Mouse (Mus musculus) mature B cell (primary cell): ENCODE results near the gene Insl6.

Source experiments
- in situ Hi-C: fragments of 300-500 bp; cut with MboI; formaldehyde crosslinking; loops from 2 replicates; pipeline ENCODE4 v1.14.3; 2019

Gene Insl6

DNA sequence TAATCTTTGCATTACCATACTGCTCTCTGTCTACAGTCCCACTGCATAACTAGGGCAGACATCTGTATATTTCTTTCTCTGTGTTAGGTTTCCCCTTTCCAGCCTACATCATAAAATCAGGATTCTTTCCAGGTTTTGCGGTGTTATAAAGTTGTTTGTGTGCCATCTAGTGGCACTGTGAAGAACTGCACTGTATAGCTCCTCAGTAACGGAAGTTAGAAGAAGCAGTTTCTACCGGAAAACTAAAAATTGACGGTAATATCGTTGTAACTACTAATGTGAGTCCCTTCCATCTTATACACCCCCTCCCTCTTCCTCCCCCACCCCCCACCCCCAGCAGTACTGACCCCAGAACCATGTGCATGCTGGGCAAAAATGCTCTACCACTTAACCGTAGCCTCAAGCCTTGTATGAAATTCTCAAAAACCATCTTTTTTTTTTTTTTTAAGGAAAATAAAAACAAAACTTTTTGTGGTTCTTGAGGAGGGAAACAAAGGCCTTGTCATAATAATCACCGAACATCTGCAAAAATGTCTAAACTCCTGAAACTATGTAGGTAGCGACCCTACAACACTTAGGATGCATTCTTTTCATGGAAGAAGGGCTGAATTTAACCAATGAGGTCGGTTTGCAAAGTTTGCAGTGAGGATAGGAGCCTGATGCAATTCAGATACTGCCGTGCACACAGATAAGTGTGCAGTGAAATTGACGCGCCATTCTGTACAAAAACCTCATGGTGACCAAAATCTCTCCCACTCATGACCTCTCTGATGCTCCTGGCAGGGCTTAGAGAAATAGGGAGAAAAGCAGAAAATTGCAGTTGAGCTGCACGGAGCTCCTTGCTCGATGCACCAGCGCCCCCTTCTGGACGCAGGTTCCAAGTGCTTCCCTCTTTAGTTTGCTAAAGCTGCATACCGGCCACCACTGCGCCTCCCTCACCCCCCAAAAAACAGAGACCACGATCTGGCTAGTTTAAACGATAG, 30.0 kb upstream of the Insl6 start:
- in situ Hi-C loops: no loop called here

DNA sequence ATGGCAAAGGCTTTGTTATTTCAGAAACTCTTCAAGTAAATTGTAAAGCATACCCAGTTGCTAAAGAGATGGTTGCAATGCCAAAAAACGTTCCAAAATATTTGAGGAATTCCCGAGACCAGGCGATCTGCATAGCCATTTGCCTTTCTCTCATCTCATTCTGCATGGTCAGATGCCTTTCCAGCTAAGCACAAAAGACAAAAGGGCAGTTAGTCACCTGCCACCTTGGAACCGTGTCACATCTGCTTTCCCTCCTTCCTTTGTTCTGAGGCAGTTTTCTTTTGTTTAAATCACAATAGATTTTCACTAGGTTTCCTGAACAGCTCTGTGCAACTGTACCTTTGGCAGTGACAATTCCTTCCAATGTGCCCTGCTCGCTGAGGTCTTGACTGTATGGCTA, 25.8 kb upstream of the Insl6 start:
- in situ Hi-C loops: no loop called here

DNA sequence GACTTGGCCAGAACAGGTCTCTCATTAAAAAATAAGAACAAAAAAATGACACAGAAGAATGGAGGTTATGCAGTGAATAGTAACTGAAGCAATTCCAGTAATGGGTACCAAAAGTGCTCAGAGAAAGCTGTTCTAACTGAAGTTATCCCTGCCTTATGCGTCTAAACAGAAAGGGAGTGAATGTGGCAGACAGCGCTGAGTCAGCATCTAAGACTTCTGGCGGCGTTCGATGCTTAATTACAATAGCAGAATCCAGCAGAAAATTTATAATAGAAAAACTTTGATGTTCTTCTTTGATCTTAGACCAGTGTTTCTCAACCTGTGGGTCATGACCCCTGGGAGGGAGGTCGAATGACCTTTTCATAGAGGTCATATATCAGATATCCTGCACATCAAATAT, 20.5 kb upstream of the Insl6 start:
- in situ Hi-C loops: no loop called here

DNA sequence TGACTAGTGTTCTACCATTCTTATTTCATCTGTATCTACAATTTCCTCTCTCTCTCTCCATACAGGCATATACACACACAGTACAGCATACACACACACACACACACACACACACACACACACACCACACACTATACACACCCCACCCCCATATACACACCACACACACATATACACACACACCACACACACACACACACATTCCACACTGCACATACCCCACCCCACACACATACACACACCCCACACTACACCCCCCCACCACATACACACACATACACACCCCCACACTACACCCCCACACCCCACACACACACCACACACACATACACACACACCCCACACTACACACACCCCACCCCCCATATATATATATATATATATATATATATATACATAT, 19.7 kb upstream of the Insl6 start:
- in situ Hi-C loops: no loop called here

DNA sequence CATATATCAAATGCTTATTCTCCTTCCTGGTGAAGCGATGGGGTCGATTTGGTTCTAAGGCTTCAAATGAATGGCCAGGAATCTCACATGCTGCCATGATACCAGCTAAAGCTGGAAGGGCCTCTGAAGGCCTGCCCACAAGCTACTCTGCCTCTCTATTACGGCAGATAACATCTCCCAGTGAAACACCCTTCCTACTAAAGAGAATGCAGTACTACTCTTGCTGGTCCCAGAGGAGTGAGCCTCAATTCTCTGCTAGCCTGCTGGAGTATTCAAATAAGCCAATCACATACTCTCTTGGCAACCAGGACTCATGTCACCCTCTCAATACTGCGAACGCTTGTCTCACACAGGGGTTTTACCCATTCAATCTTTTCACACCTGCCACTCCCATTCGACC, 17.1 kb upstream of the Insl6 start:
- in situ Hi-C loops: no loop called here

DNA sequence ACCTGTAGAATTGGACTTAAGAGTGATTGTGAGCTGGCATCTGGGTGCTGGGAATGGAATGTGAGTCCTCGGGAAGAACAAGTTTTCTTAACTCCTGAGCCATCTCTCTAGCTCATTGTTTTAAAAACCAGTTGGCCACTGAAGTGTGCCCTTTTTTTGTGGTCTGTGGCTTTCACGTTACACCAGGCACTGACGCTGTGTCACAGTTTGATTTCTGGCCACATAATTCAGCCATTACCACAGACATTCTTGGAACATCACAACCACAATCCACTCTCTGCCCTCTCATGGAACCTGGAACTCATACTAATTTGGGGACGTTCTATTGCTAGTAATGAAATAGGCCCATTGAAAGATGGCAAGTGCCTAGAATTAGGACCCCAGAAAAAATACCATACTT, 15.9 kb upstream of the Insl6 start:
- in situ Hi-C loops: no loop called here

DNA sequence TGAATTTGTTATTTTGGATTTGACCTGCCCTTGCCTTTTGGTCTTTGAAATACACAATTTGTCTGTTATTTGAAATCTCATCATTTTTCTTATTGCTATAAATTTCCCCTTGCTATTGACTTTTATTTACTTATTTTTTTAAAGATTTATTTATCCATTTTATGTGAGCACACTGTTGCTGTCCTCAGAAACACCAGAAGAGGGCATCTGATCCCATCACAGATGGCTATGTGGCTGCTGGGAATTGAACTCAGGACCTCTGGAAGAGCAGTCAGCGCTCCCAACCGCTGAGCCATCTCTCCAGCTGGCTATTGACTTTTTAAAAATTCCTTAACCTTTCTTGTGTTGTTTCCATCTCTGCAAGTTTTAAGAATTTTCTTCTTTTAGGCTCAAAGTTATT, 11.5 kb upstream of the Insl6 start:
- in situ Hi-C loops: no loop called here

DNA sequence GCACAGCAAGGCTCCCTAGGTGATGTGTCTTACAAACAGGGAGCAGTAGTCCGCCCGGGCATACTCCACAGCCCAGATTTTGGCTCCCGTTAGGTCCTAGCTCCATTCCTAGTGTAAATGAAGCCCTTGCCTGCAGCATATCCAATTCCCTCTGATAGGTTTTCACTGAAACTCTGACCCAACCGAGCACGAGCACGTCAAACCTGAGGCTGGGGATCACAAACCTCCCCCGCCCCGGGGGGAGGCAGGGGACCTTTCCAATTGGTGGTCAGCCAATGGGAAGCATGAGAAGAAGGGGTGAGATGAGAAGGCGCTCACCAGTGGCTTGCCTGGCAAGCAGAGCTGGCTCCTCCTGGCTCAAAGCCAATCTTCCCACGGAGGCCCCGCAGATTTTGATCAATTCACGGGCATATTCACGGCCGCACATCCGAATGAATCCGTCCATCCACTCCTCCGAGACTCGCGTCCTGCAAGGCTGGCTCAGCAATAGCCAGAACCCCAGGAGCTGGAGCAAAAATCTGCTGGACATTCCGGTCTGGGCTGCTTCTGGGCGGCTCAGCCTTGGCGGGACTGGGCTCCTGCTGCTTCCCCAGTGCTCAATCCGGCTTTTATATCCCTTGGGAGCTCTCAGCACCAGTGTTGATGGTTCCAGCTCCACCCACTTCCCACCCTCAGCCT, 9.1 kb upstream of the Insl6 start, which contains the start of gene Rln1:
Gene Rln1, minus strand, starts transcription at position 603 of the 678 bp plus-strand sequence.
- in situ Hi-C loops: no loop called here

DNA sequence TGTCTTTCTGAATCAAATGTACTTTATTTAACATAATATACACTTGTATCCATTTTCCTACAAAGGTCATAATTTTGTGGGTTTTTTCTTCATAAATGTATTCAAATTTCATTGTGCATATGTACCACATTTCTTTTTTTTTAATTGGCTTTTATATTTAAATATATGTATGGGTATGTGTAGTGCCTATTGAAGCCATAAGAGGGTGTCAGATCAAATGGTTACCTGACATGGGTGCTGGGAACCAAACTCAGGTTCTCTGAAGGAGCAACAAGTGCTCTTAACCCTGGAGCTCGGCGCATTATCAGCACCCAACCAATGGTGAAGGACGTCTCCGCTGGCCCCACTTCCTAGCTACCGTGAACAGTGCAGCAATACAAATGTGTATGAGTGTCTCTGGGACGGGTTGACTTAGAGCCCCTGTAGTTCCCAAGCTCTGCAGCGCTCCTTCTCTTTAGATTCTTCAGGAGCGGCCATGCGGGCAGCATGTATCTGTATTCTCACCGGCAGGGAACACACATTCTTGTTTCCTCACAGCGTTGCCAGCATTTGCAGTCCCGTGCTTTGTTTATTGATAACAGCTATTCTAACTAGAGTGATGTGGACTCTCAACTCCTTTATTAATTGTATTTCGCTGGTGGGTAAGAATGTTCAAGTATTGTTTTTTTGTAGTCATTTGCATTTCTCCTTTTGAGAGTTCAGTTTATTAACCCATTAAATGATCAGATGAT, 1.8 kb upstream of the Insl6 start:
- in situ Hi-C loops: no loop called here

DNA sequence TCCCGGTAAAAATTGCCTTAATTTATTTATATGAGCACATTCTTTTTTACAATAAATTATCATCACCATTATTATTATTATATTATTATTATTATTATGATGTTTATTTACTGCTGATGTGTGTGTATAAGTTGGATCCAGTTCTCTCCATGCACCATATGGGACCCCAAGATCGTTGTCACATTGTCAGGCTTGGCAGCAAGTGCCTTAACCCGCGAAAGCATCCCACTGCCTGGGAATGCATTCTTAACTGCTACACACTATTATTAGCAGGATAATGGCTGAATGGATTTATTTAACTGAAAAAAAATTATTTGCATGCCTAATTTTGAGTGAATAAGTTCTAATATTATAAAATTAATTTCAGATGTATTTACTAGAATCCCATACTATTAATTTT, 1.2 kb upstream of the Insl6 start:
- in situ Hi-C loops: no loop called here

DNA sequence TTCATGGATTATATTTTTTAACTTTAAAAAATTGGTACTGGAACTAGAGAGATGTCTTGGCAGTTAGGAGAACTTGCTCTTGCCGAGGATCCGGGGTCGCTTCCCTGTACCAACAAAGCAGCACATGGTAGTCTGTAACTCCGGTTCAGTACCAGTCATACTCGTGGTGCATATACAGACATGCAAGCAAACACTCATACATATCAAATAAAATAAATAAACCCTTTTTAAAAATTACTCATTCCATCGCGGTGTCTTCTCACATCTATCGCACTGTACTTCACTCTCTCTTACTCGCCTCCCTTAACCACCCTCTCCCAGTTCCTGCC, 660 bp upstream of the Insl6 start:
- in situ Hi-C loops: no loop called here

DNA sequence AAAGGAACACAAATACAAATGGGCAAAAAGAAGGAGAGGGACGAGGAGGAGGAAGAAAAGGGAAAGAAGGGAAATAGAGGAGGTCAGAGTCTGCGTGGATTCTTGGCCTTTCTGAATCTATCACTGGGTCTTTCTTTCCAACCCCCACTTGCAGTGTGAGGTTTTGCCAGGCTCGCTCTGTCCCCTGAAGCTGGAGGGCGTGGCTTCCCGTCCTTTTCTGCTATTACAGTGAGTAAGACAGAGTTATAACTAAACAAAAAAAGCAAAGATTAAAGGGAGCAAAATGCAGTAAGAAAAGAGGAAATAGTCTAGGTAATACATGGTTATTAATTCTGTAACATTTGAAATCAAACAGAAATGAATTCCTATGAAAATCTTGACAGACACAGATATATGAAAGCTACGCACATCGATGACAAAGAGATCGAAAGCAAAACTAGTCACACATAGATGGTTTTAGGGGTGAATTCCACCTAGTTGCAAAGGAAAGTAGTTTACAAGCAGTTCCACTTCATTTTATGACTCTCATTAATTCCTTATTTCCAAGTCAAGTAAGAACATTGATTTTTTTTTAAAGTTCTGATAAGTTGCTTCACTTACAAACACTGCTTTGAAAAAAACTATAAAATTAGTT, 1.6 kb downstream of the Insl6 start:
- in situ Hi-C loops: no loop called here

DNA sequence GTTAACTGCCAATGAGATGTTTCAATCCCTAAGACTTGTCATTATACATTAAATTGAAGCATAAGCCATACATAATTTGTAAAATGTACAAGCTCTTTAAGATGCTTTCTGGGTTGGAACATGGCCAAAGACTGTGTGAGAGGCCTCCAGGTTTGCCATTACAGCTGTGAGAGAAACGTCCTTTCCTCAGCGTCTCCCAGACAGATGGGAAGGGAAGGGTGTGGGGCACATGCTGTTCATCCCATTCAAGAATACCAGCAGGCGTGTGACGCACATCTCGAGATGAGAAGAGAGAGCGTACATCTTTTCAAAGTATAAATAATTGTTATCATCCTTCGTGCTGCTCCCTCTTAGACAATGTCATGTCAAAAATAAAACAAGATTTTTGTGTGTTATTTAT, 12.5 kb downstream of the Insl6 start:
- in situ Hi-C loops: no loop called here

DNA sequence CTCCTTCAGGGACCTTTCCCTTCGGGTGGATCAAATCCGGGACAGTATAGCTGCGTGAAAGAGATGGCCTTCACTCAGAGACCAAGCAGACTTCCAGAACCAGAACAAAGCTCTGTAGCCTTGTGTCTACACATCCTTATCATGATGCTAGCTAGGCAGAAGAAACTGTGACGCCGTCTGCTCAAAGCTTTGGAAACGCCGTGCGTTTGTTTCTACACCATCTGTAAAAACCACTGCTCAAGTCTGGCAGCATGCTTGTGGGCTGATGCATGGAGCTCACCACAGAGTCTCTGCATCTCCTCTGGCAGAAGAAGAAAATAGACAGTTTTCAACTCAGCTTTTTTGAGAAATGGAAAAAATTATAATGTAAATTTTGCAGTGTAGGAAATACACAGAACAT, 13.4 kb downstream of the Insl6 start:
- in situ Hi-C loops: no loop called here

DNA sequence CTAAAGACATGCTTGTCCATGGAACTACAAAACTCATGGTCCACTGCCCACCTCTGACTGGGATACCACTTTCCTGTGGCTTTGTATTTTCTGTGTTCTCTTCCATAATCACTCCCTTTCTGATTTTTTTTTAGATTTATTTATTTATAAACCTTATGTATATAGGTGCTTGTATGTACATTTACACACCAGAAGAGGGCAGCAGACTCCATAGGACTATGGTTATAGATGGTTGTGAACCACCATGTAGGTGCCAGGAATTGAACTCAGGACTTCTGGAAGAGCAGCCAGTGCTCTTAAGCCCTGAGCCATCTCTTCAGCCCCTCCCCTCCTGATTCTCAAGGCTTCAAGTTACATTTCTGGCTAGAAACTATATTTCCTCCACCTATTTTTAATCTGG, 16.3 kb downstream of the Insl6 start:
- in situ Hi-C loops: no loop called here

DNA sequence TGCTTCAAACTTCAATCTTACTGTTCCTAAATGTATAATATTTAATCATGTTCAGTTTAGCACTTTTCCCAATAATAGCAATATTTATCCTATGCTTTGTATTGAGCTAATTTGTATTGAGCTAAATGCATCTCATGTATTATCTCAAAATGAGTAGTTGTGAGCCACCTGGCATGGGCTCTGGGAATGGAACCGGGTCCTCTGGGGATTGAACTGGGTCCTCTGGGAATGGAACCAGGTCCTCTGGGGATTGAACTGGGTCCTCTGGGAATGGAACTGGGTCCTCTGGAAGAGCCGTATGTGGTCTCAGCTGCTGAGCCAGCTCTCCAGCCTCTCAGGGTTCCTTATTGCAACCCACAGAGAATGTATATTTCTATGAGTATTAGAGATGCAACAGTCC, 23.0 kb downstream of the Insl6 start:
- in situ Hi-C loops: no loop called here

DNA sequence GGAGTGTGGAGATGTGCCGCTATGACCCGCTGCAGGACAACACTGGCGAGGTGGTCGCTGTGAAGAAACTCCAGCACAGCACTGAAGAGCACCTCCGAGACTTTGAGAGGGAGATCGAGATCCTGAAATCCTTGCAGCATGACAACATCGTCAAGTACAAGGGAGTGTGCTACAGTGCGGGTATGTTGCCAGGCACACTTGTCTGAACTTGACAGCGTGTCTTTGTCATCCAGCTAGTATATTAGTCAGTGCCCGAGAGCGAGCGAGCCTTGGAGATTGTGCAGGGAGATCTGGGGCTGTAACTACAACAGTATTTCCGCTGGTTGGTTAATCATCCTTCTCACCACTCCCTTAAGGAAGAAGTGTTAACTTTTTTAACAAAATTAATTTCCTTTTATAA, 24.2 kb downstream of the Insl6 start:
- in situ Hi-C loops: no loop called here

DNA sequence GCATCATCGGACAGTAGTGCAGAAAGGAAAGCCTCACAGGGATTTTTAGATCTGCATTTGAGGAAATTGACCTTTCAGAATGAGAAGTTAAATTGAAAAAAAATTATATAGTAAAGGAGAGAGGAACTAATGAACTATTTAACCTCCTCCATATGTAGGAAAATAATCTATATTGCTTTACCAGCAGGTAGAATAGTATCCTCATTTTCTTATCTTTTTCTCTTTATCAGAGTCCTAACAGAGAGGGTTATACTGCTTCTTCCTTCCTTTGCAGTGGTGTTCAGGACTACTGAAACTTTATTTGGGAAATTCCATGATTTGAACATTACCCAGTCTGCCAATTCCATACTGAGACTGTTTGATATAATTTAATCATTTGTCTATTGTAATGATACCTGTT, 27.8 kb downstream of the Insl6 start:
- in situ Hi-C loops: no loop called here

DNA sequence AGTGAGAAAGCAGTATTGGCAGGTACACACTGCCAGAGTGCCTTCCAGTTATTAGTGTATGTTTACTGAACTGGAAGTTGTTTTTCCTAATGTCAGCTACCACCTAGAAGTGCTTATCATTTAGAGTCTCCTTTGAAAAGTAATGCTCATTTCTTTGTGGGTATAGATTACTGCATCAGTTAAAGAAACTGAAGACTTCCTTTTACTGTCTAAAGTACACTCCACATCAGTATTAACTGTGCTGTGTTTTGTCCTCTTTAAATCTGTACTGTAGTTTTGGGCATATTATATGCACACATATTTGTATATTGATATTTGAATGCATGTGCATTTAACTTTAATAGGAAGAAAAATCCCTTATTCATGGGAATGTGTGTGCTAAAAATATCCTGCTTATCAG, 29.0 kb downstream of the Insl6 start:
- in situ Hi-C loops: no loop called here

DNA sequence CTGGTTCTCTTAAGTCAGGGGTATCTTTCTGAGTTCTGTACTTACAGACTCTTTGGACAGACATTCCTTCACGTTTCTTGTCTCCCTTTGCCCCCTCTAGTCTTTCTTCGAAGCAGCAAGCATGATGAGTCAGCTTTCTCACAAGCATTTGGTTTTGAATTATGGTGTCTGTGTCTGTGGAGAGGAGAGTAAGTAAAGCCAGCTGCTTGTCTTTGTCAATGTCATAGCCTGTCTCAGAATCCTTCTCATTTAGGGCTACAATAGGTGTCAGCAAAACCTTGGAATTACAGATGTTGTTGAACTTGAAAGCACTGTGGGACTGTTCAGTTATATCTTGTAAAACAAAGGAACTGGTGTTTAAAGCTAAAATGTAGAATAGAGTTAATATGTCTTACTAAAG, 30.4 kb downstream of the Insl6 start:
- in situ Hi-C loops: no loop called here

DNA sequence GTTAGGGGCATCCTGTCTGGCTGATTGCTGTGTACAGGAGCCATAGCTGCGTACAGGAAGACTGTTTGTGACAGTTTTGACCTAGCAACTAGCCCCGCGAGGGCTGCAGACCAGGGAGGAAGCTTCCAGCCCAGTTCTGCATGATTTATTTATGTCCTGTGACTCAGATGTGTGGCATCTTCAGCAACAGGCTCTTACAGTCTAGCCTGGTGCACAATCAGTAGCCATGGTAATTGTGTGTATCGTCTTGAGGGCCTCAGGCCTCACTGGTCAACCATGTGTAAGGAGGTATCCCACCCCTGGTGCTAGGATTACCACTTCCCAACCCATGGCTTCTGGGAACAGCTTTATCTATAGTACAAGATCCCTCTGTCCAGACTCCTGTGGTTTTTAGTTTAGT, 32.6 kb downstream of the Insl6 start:
- in situ Hi-C loops: no loop called here

DNA sequence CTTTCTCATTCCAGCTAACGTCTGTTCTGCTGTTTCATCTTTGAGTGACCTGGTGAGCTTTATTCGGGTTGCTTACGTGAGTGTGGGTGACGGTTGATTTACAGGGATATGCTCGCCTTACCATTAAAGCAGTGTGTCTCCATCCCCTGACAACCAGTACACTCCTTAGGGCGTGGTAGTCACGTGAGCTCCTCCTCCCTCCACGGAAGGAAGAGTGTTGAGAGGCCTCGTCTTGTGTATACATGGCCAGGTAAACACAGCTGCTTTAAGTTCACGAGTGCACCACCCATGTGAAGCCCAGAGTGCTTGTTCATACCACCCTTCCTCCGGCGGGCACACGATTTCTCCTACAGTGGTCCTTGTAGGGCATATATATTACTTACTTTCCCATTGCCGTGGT, 33.6 kb downstream of the Insl6 start:
- in situ Hi-C loops: no loop called here
